Mouse (Mus musculus): Measurements from ENCODE around the gene 4933425L06Rik.

4933425L06Rik gene

DNA sequence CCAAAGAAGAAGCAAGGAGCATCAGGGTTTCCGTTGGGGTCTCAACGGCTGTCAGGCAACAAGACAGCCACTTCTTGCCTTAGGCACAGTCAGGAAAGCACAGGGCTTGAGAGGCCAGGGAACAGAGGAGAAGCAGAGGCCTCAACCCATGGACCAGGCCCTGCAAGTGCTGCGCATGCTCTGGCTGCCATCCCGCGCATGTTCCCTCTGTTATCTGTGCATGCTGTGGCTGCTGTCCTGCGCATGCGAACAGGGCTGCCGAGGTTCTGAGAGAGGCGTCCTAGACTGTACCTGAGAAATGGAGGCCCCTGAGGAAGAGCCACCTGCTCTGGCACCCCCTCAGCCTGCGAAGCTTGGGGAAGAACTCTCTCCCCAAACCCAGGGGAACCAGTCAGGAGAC is at the start of gene 4933425L06Rik:
4933425L06Rik (plus strand) TSS at position 261 of the 400 bp plus-strand sequence.
- no peak for DNase-seq (ENCODE audit: low spot score in 2 of 2)

DNA sequence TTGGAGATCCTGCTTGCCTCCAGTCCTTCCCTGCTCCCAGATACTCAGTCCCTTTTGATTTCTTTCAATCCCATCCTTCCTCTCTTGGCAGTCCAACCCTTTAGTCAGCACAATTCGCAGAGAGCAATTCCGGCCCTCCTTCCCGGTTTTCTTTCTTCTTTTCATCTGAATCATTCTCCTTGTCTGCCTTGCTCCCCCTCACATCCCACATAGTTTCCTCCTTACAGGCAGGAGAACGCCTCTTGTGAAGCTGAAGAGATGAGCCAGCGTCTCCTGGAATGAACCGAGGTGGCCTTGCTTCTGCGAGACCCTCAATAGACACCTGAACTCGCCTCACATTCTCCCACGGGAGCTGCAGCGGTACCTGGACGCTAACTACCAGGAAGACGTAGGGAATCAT is 44.1 kb upstream of the 4933425L06Rik start:
- DNase-seq (ENCODE audit: low spot score in 2 of 2): no peak

GRCm38 (mm10) chr13:105038334-105038733 is 43.6 kb upstream of the 4933425L06Rik start:
- no peak for DNase-seq (ENCODE audit: low spot score in 2 of 2)

DNA sequence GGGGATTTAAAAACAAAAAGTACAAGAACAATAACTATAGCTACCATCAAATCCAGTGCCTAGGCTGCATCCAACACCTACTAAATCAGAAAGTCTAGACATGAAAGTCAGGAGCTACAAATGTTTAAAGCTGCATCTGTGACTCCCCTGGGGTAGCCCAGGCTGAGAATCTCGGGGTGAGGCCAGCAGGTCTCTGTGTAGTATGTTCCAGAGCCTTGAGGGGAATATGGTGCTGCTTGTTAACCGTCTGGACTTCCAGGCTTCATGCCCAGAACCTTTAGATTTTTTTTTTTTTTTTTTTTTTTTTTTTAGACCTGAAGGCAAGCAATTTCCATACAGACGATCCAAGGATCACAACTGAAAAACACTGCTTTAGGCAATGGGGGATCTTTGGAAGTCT is 38.0 kb upstream of the 4933425L06Rik start:
- no peak for DNase-seq (ENCODE audit: low spot score in 2 of 2)

DNA sequence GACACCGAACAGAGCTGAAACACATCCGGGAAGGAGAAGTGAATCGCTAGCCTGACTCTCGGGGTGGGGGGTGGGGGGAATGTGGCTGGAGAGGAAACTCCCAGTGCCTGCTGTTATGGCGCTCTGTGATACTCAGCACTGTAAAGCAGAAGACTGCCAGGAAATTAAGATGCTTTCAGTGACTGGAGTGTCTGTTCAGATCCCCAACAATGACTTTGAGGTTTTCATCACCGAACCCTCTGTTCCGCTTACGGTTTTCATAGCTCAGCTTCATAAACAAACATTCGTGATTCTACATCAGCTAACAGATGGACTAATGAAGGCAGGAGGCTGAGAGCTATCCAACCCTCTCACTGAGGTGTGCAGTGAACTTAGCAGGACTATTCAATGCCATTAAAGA is 34.5 kb upstream of the 4933425L06Rik start:
- no peak for DNase-seq (ENCODE audit: low spot score in 2 of 2)

GRCm38 (mm10) chr13:105048662-105049061 is 33.3 kb upstream of the 4933425L06Rik start:
- DNase-seq (ENCODE audit: low spot score in 2 of 2): no peak

GRCm38 (mm10) chr13:105051432-105051831 is 30.5 kb upstream of the 4933425L06Rik start:
- no peak for DNase-seq (ENCODE audit: low spot score in 2 of 2)

- no peak for DNase-seq (ENCODE audit: low spot score in 2 of 2)
These were observed 28.3 kb upstream of the 4933425L06Rik start for GRCm38 (mm10) chr13:105053618-105054017.

GRCm38 (mm10) chr13:105054181-105054940 is 27.6 kb upstream of the 4933425L06Rik start, which contains the start of gene Rgs7bp:
TSS of gene Rgs7bp (minus strand) at chr13:105054930.
- peak; percentile 28 to 72 for DNase-seq (ENCODE audit: low spot score in 2 of 2)

- no peak for DNase-seq (ENCODE audit: low spot score in 2 of 2)
These were observed 27.0 kb upstream of the 4933425L06Rik start for GRCm38 (mm10) chr13:105054941-105055309.

DNA sequence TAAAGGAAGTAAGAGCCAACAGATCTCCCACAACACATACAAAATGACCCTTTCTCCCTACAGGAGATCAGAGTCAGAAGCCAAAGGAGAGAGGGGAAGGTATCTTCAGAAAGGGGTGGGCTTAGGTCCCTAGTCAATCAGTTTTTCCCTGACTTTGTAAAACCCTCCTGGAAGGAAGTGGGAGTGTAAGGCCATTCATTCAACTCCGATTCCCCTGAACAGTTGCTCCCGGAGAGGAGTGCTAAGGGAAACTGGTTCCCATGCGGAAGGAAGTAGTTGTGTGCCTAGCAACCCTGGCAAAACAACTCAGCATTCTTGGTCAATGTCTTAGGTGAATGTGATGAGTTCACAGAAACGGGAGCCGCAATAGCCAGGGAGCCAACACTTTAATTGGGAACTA is 26.5 kb upstream of the 4933425L06Rik start:
- no peak for DNase-seq (ENCODE audit: low spot score in 2 of 2)

GRCm38 (mm10) chr13:105066119-105066518 is 15.8 kb upstream of the 4933425L06Rik start:
- DNase-seq (ENCODE audit: low spot score in 2 of 2): no peak

DNA sequence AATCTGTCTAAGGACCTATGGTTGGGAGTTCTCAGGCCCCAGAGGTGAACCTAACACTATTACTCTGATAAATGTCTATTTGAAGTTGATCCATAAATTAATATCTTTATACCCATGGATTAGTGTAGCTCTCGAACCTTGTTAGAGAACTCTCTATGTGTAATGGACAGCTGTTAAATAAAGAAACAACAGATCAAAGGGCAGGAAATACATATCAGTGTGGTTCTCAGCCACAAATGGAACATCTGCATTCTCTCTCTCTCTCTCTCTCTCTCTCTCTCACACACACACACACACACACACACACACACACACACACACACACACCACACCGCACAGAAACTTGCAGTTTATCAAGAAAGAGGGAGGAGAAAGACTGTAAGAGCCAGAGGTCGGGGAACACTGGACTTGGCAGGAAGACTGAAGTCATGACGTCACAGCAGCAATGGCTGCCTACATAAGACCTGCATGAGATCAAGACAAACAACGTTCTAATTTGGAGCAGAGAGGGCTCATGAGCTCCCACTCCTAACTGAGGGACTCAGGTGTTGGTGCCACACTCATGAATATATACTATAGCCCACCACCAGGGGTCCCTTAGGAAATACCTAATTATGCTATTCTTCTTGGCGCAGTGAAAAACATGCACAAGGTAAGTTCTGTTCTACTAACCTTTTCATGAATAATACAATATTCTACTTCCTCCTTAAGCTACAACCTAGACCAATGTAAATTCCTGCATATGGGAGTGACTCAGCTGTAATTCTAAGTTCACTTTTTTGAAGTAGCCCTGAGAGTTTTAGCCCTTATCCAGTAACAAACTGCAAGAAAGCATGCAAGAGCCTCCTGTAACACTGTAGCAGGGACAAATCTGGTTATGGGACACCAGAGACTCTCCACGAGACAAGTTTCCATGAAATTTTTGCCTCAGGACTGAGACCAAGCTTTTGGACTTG is 14.8 kb upstream of the 4933425L06Rik start:
- DNase-seq (ENCODE audit: low spot score in 2 of 2): no peak

DNA sequence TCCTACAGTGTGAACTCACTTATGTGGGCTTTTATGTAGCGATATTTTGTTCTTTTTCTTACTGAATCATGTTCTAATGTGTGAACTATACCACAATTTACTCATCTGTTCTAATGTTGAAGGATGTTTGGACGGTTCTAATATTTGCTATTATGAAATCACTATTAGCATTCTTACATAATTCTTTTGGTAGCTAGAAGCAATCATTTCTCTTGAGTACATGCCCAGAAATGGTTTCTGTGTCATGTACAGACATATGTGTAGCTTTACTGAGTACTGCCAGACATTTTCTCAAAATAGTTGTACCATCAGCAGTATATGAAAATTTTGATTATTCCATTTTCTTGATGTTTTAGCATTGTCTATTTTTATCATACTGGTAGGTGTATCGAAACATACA is 7.4 kb downstream of the 4933425L06Rik start:
- DNase-seq (ENCODE audit: low spot score in 2 of 2): no peak

DNA sequence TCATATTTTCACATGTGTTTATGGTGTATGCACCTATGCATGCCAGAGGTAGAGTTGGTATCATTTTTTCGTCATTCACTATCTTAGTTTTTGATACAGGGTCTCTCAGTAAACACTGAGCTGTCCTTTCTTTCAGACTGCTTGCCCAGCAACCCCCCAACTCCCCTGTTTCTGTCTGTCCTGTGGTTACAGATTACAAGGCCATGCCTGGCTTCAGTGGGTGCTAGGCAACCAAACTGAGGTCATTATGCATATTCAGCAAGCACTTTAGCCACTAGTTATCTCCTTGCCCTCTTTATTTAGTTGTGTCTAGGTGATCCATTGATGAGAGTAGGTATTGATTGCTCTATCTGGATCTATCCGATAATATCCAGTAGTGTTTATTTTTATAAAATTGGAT is 14.4 kb downstream of the 4933425L06Rik start:
- DNase-seq (ENCODE audit: low spot score in 2 of 2): no peak

DNA sequence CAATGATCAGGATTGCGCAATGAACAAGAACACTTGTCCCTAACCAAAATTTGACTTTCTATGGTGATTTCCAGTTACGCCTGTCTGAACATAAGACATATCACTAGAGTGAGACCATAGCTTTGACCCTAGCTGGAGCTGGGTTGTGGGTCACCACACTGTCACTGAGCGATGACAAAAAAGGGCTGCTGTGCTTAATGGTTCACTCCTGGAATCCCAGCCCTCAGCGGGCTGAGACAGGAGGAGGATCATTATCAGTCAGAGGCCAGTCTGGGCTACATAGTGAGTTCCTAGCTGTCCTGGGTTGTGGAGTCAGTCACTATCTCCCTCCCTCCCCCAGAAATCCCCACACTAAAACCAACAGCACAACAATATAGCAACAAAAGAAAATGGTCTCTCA is 18.8 kb downstream of the 4933425L06Rik start:
- no peak for DNase-seq (ENCODE audit: low spot score in 2 of 2)

GRCm38 (mm10) chr13:105104385-105104784 is 22.5 kb downstream of the 4933425L06Rik start:
- DNase-seq (ENCODE audit: low spot score in 2 of 2): no peak

- no peak for DNase-seq (ENCODE audit: low spot score in 2 of 2)
These were observed 29.7 kb downstream of the 4933425L06Rik start for GRCm38 (mm10) chr13:105111599-105111998.

- DNase-seq (ENCODE audit: low spot score in 2 of 2): no peak
These were observed 39.7 kb downstream of the 4933425L06Rik start for GRCm38 (mm10) chr13:105121617-105122016.

DNA sequence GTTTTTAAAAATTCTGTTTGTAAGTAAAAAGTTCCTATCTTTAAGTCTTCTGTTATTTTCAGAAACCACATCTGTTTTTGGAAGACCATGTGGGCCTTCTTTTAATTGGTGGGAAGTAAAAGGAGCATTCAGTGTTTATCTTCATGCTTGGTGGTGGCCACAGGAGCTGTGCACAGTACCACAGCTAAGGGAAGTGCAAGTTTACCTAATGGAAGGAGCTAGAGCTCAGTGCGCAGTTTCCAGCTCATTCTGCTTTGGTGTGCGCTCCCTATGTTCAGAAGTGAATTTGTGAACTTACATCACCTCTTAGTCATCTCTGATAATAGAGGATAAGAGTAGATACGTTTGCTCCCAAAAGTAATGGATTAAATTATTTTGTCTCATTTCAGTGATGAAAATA is 40.2 kb downstream of the 4933425L06Rik start:
- DNase-seq (ENCODE audit: low spot score in 2 of 2): no peak

- DNase-seq (ENCODE audit: low spot score in 2 of 2): no peak
These were observed 48.2 kb downstream of the 4933425L06Rik start for GRCm38 (mm10) chr13:105130080-105130479.

DNA sequence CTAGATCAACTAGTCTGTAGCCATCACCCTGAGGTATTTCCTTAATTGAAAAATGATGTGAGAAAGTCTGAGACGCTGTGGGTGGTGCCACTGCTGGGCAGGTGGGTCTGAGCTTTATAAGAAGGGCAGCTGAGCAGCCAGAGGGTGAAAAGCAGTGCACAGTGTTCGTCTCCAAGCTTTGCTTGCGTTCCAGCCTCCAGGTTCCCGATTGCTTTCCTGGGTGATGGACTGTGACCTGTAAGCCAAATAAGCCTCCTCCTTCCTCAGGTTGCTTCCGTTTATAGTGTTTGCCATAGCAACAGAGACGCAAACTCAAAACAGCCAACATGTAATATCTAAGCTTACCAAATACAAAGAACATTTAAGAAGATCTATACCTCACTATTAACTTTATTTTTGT is 50.4 kb downstream of the 4933425L06Rik start:
- DNase-seq (ENCODE audit: low spot score in 2 of 2): no peak

- DNase-seq (ENCODE audit: low spot score in 2 of 2): no peak
These were observed 50.9 kb downstream of the 4933425L06Rik start for GRCm38 (mm10) chr13:105132776-105133175.

All from spleen, postnatal 4 days (tissue).